Mouse (Mus musculus): ENCODE measurements around the gene Gpc3. TPM values are rescaled to one million over a fixed set of nuclear protein-coding genes. Genes with fewer than 3 reads are reported as not detected.

The Gpc3 gene
- polyA plus RNA-seq, 1 experiment from 2014 or later = 372 TPM

GRCm38 (mm10) chrX:52603143-52603542 lies 10.6 kb downstream of the Gpc3 start:
- WGBS = 70% methylated on average over 4 of the region's 4 CpGs
- H3K27me3 ChIP-seq (ENCODE audit: control insufficient read depth, insufficient read depth, low read length) = no peaks in the 10 kb centered on the region
- H3K4me2 ChIP-seq (ENCODE audit: low read depth, low read length) = no peak overlapping the region
- ATAC-seq (replicated peaks; ENCODE audit: extremely low read depth, insufficient read depth, low FRiP score) = no peak
- H3K27ac ChIP-seq (ENCODE audit: low read length) = no peak overlapping the region
- no peaks in the 10 kb centered on the region for H3K4me1 ChIP-seq (ENCODE audit: control insufficient read depth, insufficient read depth, low read length)
- H3K9ac ChIP-seq (ENCODE audit: low read length) = no peak overlapping the region
- no peak overlapping the region for H3K4me3 ChIP-seq (ENCODE audit: low read length)
- no peaks in the 10 kb centered on the region for H3K36me3 ChIP-seq (ENCODE audit: control insufficient read depth, insufficient read depth)
- H3K9me3 ChIP-seq (replicated peaks; ENCODE audit: control insufficient read depth, low read length) = no peaks in the 10 kb centered on the region

GRCm38 (mm10) chrX:52599246-52599645 lies 14.5 kb downstream of the Gpc3 start:
- ATAC-seq (replicated peaks; ENCODE audit: extremely low read depth, insufficient read depth, low FRiP score) = no peak
- Histone ChIP-seq H3K9me3 (replicated peaks; ENCODE audit: control insufficient read depth, low read length) (no peaks in the 10 kb centered on the region), H3K4me3 (ENCODE audit: low read length) (no peak overlapping the region), H3K27me3 (ENCODE audit: control insufficient read depth, insufficient read depth, low read length) (no peaks in the 10 kb centered on the region), H3K27ac (ENCODE audit: low read length) (no peak overlapping the region), H3K36me3 (ENCODE audit: control insufficient read depth, insufficient read depth) (no peaks in the 10 kb centered on the region), H3K4me2 (ENCODE audit: low read depth, low read length) (no peak overlapping the region), H3K4me1 (ENCODE audit: control insufficient read depth, insufficient read depth, low read length) (no peaks in the 10 kb centered on the region), H3K9ac (ENCODE audit: low read length) (no peak overlapping the region)
- whole genome bisulfite sequencing = 48% methylated on average over 1 of the region's 1 CpGs

DNA sequence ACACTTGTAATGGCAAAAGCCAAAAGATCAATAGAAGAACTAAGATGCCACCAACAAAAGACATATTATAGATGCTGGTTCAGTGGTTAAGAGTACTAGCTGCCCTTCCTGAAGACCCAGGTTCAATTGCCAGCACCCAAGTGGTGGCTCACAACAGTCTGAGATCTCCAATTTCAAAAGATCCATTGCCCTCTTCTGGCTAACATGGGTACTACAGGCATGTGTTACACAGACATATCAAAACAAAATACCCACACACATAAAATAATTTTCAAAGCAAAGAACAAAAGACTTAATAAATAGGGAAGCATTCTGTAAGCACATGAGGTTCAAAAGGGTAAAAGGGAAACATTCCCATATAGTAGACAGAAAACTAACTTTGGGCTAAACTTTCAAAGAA lies 26.1 kb downstream of the Gpc3 start:
- Histone ChIP-seq H3K36me3 (ENCODE audit: control insufficient read depth, insufficient read depth) (no peaks in the 10 kb centered on the region), H3K4me1 (ENCODE audit: control insufficient read depth, insufficient read depth, low read length) (no peaks in the 10 kb centered on the region), H3K27me3 (ENCODE audit: control insufficient read depth, insufficient read depth, low read length) (no peaks in the 10 kb centered on the region), H3K4me3 (ENCODE audit: low read length) (no peak overlapping the region), H3K4me2 (ENCODE audit: low read depth, low read length) (no peak overlapping the region), H3K27ac (ENCODE audit: low read length) (no peak overlapping the region), H3K9ac (ENCODE audit: low read length) (no peak overlapping the region), H3K9me3 (replicated peaks; ENCODE audit: control insufficient read depth, low read length) (peaks cover 2% of the 10 kb centered on the region; the same call in 1 of the 2 replicates)
- ATAC-seq (replicated peaks; ENCODE audit: extremely low read depth, insufficient read depth, low FRiP score) = no peak

GRCm38 (mm10) chrX:52559995-52560394 lies 53.8 kb downstream of the Gpc3 start:
- WGBS = 80% methylated on average over 4 of the region's 4 CpGs
- no peaks in the 10 kb centered on the region for H3K9me3 ChIP-seq (replicated peaks; ENCODE audit: control insufficient read depth, low read length)

DNA sequence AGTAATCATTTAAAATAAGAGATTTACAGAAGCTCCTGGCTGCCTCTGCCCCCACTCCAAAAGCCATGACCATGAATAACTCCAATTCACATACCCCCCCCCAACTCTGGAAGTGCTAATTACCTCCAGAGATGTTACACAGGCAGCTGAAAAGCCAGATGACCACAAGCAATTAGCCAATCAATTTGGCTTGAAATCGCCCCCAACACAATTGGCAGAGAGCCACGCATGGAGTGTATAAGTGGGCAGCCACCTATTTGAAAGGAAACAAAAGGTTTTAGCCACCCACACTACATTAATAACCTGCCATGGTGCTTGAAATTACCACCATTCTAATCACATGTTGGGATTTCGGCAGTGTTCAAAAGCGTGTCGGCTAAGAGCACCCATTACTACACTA lies 55.2 kb downstream of the Gpc3 start:
- H3K9ac ChIP-seq (ENCODE audit: low read length) = no peak overlapping the region
- no peaks in the 10 kb centered on the region for H3K4me1 ChIP-seq (ENCODE audit: control insufficient read depth, insufficient read depth, low read length)
- H3K27ac ChIP-seq (ENCODE audit: low read length) = no peak overlapping the region
- no peak overlapping the region for H3K4me3 ChIP-seq (ENCODE audit: low read length)
- 80% methylated on average over 5 of the region's 5 CpGs for WGBS
- no peak overlapping the region for H3K4me2 ChIP-seq (ENCODE audit: low read depth, low read length)
- H3K9me3 ChIP-seq (replicated peaks; ENCODE audit: control insufficient read depth, low read length) = no peaks in the 10 kb centered on the region
- no peaks in the 10 kb centered on the region for H3K27me3 ChIP-seq (ENCODE audit: control insufficient read depth, insufficient read depth, low read length)
- H3K36me3 ChIP-seq (ENCODE audit: control insufficient read depth, insufficient read depth) = no peaks in the 10 kb centered on the region; the same call in 1 of the 2 replicates
- ATAC-seq (replicated peaks; ENCODE audit: extremely low read depth, insufficient read depth, low FRiP score) = no peak

More at GRCm38 (mm10) chrX:52559995-52560394, 53.8 kb downstream of the Gpc3 start:
- Histone ChIP-seq H3K4me3 (ENCODE audit: low read length) (no peak overlapping the region), H3K27ac (ENCODE audit: low read length) (no peak overlapping the region), H3K36me3 (ENCODE audit: control insufficient read depth, insufficient read depth) (no peaks in the 10 kb centered on the region; the same call in 1 of the 2 replicates), H3K9ac (ENCODE audit: low read length) (no peak overlapping the region), H3K4me1 (ENCODE audit: control insufficient read depth, insufficient read depth, low read length) (no peaks in the 10 kb centered on the region), H3K4me2 (ENCODE audit: low read depth, low read length) (no peak overlapping the region), H3K27me3 (ENCODE audit: control insufficient read depth, insufficient read depth, low read length) (no peaks in the 10 kb centered on the region)
- no peak for ATAC-seq (replicated peaks; ENCODE audit: extremely low read depth, insufficient read depth, low FRiP score)

DNA sequence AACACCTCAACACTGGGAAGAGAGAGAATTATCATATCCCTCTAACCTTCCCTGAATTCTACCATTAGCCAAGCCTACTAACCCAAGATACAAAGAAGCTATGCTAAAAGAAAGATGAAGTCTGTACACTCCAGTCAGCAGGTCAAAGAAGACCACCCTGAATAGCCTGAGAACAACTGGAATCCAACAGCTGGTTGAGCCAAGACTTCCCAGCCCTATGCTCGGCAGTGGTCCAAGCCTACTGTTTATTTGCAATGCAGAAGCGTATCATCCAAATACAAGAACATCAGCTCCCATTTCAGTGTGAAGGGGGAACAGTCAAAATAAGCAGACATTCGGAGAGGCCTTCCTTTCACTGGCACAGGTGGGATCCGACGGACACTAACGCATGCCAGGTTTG lies 56.3 kb downstream of the Gpc3 start:
- Histone ChIP-seq H3K36me3 (ENCODE audit: control insufficient read depth, insufficient read depth) (no peaks in the 10 kb centered on the region; the same call in 1 of the 2 replicates), H3K4me1 (ENCODE audit: control insufficient read depth, insufficient read depth, low read length) (no peaks in the 10 kb centered on the region), H3K4me2 (ENCODE audit: low read depth, low read length) (no peak overlapping the region), H3K9ac (ENCODE audit: low read length) (no peak overlapping the region), H3K4me3 (ENCODE audit: low read length) (no peak overlapping the region), H3K9me3 (replicated peaks; ENCODE audit: control insufficient read depth, low read length) (no peaks in the 10 kb centered on the region), H3K27me3 (ENCODE audit: control insufficient read depth, insufficient read depth, low read length) (no peaks in the 10 kb centered on the region), H3K27ac (ENCODE audit: low read length) (no peak overlapping the region)
- ATAC-seq (replicated peaks; ENCODE audit: extremely low read depth, insufficient read depth, low FRiP score) = no peak
- WGBS = 75% methylated on average over 6 of the region's 6 CpGs

DNA sequence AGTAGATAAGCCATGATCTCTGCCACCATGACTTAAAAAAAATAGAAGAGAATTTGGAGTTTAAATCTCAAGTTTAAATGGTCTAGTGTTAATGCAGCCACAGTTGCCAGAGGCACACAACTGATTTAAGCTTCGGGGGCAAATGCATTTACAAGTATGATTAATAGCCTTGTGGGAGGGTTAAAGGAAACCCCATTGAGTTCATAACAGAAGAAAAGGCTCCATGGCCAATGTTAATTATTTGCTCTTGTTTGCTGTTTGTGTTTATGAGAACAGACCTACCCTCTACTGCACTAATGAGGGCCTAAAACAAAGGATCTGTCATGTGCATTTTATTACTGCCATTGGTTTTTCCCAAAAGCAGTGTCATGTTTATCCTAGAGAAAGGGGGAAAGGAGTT lies 62.5 kb downstream of the Gpc3 start:
- no peak overlapping the region for H3K9ac ChIP-seq (ENCODE audit: low read length)
- H3K9me3 ChIP-seq (replicated peaks; ENCODE audit: control insufficient read depth, low read length) = no peaks in the 10 kb centered on the region
- no peak overlapping the region for H3K4me3 ChIP-seq (ENCODE audit: low read length)
- 84% methylated on average over 1 of the region's 1 CpGs for WGBS
- peaks cover 3% of the 10 kb centered on the region; the same call in 1 of the 2 replicates for H3K4me1 ChIP-seq (ENCODE audit: control insufficient read depth, insufficient read depth, low read length)
- H3K27me3 ChIP-seq (ENCODE audit: control insufficient read depth, insufficient read depth, low read length) = no peaks in the 10 kb centered on the region
- H3K27ac ChIP-seq (ENCODE audit: low read length) = no peak overlapping the region
- no peak overlapping the region for H3K4me2 ChIP-seq (ENCODE audit: low read depth, low read length)
- ATAC-seq (replicated peaks; ENCODE audit: extremely low read depth, insufficient read depth, low FRiP score) = no peak
- H3K36me3 ChIP-seq (ENCODE audit: control insufficient read depth, insufficient read depth) = no peaks in the 10 kb centered on the region

DNA sequence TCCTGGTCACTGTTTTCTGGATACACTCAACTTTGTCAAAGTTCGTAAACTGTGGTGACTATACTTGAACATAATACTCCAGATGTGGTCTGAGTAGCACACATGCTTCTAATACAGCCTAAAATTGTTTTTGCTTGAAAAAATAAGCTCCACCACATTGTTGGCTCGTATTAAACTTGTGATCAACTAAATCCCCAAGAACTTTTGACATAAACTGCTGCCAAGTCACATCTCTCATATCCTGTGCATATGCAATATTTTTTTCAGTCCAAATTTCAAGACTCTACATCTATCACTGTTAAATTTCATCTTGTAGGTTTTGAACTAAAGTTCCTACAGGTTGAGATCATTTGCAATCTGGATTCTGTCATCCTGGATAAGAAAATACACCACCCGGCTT lies 69.1 kb downstream of the Gpc3 start:
- no peaks in the 10 kb centered on the region for H3K9me3 ChIP-seq (replicated peaks; ENCODE audit: control insufficient read depth, low read length)
- H3K4me1 ChIP-seq (ENCODE audit: control insufficient read depth, insufficient read depth, low read length) = peaks cover 3% of the 10 kb centered on the region; the same call in 1 of the 2 replicates
- no peak overlapping the region for H3K4me2 ChIP-seq (ENCODE audit: low read depth, low read length)
- H3K4me3 ChIP-seq (ENCODE audit: low read length) = no peak overlapping the region
- no peaks in the 10 kb centered on the region for H3K36me3 ChIP-seq (ENCODE audit: control insufficient read depth, insufficient read depth)
- 62% methylated on average over 3 of the region's 3 CpGs for WGBS
- H3K9ac ChIP-seq (ENCODE audit: low read length) = no peak overlapping the region
- no peak for ATAC-seq (replicated peaks; ENCODE audit: extremely low read depth, insufficient read depth, low FRiP score)
- no peak overlapping the region for H3K27ac ChIP-seq (ENCODE audit: low read length)
- H3K27me3 ChIP-seq (ENCODE audit: control insufficient read depth, insufficient read depth, low read length) = no peaks in the 10 kb centered on the region

DNA sequence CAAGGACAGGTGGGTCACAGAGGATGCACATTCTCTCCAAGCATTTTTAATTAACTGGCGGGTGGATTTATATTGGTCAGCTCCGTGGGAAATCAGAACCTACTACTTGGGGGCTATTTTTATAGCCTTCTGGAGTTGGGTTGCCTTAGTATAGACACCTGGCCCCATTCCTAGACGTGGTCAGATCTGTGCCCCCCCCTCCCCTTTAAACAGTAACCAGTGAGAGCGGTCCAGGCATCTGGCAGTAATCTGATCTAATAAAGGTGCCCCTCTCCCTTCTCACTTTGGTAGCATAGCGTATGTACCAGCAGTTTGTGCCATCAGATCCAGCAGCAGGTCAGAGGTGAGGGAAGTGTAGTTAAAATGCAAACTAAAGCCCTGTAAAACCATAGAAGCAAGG lies 76.5 kb downstream of the Gpc3 start:
- no peaks in the 10 kb centered on the region for H3K36me3 ChIP-seq (ENCODE audit: control insufficient read depth, insufficient read depth)
- H3K4me2 ChIP-seq (ENCODE audit: low read depth, low read length) = no peak overlapping the region
- no peaks in the 10 kb centered on the region for H3K27me3 ChIP-seq (ENCODE audit: control insufficient read depth, insufficient read depth, low read length)
- no peak overlapping the region for H3K4me3 ChIP-seq (ENCODE audit: low read length)
- no peak overlapping the region for H3K27ac ChIP-seq (ENCODE audit: low read length)
- no peaks in the 10 kb centered on the region for H3K4me1 ChIP-seq (ENCODE audit: control insufficient read depth, insufficient read depth, low read length)
- ATAC-seq (replicated peaks; ENCODE audit: extremely low read depth, insufficient read depth, low FRiP score) = no peak
- 61% methylated on average over 5 of the region's 5 CpGs for WGBS
- no peak overlapping the region for H3K9ac ChIP-seq (ENCODE audit: low read length)
- no peaks in the 10 kb centered on the region for H3K9me3 ChIP-seq (replicated peaks; ENCODE audit: control insufficient read depth, low read length)

DNA sequence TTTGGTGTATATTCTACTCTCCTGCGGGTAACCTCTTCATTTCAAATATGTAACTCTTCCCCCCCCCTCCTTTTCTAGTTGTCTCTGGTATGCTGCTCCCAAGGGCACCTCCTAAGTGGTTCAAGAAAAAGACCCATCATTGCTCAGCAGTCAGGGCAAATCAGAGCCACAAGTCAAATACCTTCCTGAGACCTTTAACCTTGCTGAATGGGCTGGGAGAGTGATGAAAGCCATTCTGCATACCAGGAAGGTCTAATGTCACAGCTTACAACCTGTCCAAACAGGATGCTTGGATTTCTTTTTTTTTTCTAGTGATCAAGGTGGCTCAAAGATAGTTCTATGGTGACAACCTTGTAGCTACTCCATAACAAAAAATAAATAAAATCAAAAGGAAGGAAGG lies 80.0 kb downstream of the Gpc3 start:
- Histone ChIP-seq H3K4me1 (ENCODE audit: control insufficient read depth, insufficient read depth, low read length) (no peaks in the 10 kb centered on the region), H3K4me2 (ENCODE audit: low read depth, low read length) (no peak overlapping the region), H3K27ac (ENCODE audit: low read length) (no peak overlapping the region), H3K27me3 (ENCODE audit: control insufficient read depth, insufficient read depth, low read length) (no peaks in the 10 kb centered on the region), H3K36me3 (ENCODE audit: control insufficient read depth, insufficient read depth) (no peaks in the 10 kb centered on the region), H3K9me3 (replicated peaks; ENCODE audit: control insufficient read depth, low read length) (no peaks in the 10 kb centered on the region), H3K4me3 (ENCODE audit: low read length) (no peak overlapping the region), H3K9ac (ENCODE audit: low read length) (no peak overlapping the region)
- no peak for ATAC-seq (replicated peaks; ENCODE audit: extremely low read depth, insufficient read depth, low FRiP score)
- WGBS = 60% methylated on average over 1 of the region's 1 CpGs
